Mouse (Mus musculus): ENCODE measurements around the gene Fam193b. TPM values are rescaled to one million over a fixed set of nuclear protein-coding genes. Genes with fewer than 3 reads are reported as not detected.
"Not testable (repeated sequence)": the region's sequence is repeated elsewhere in the genome, so short reads cannot be mapped to it uniquely, and the experiment has no call there.

Gene Fam193b
- polyA plus RNA-seq, 1 experiment, result 47.6 TPM

GRCm38 (mm10) chr13:55599566-55600540 is 28.9 kb upstream of the Fam193b start, which contains the start of gene B4galt7:
B4galt7 (plus strand) TSS chr13:55599896.
- Histone ChIP-seq H3K27ac (ENCODE audit: insufficient read depth, low read depth, low read length) (peak within 1 kb of the TSS; percentile 70), H3K4me1 (ENCODE audit: control insufficient read depth, insufficient read depth, low read length) (0 out of 2 replicates have a peak, but pooled peaks cover 3% of the 10 kb centered on the region)

DNA sequence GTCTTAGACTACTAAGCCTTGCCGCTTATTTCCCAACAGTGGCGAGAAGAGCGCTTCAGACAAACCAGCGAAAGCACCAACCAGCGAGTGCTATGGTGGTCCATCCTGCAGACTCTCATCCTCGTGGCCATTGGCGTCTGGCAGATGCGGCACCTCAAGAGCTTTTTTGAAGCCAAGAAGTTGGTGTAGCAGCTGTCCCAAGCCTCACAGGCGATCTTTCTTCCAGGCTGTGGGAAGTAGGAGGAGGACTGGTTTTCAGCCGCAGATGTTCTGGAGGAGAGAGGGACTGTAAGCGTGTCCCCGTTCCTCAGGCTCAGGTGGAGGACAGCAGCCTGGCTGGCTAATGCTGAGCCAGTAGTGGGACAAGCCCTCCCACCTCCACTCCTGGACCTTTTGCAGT is 25.9 kb upstream of the Fam193b start:
- TF ChIP-seq CTCF (IDR thresholded peaks at IDR 0.05; ENCODE audit: low read depth, low read length) (no peak), POLR2A (IDR thresholded peaks at IDR 0.05; ENCODE audit: borderline replicate concordance, low read depth, low read length) (no peak)

More at GRCm38 (mm10) chr13:55599566-55600540, 28.9 kb upstream of the Fam193b start, which contains the start of gene B4galt7:
- TF ChIP-seq POLR2A (IDR thresholded peaks at IDR 0.05; ENCODE audit: borderline replicate concordance, low read depth, low read length) (no peak), CTCF (IDR thresholded peaks at IDR 0.05; ENCODE audit: low read depth, low read length) (no peak)
- peak within 1 kb of the TSS; percentile 80 for H3K4me3 ChIP-seq (ENCODE audit: insufficient read depth, low read length)

GRCm38 (mm10) chr13:55595375-55595774 is 24.5 kb upstream of the Fam193b start:
- Histone ChIP-seq H3K4me3 (ENCODE audit: insufficient read depth, low read length) (no peak overlapping the region), H3K4me1 (ENCODE audit: control insufficient read depth, insufficient read depth, low read length) (peaks cover 5% of the 10 kb centered on the region)

More for the DNA sequence above, 25.9 kb upstream of the Fam193b start:
- Histone ChIP-seq H3K4me3 (ENCODE audit: insufficient read depth, low read length) (no peak overlapping the region), H3K27ac (ENCODE audit: insufficient read depth, low read depth, low read length) (no peak overlapping the region), H3K4me1 (ENCODE audit: control insufficient read depth, insufficient read depth, low read length) (peaks cover 5% of the 10 kb centered on the region)

DNA sequence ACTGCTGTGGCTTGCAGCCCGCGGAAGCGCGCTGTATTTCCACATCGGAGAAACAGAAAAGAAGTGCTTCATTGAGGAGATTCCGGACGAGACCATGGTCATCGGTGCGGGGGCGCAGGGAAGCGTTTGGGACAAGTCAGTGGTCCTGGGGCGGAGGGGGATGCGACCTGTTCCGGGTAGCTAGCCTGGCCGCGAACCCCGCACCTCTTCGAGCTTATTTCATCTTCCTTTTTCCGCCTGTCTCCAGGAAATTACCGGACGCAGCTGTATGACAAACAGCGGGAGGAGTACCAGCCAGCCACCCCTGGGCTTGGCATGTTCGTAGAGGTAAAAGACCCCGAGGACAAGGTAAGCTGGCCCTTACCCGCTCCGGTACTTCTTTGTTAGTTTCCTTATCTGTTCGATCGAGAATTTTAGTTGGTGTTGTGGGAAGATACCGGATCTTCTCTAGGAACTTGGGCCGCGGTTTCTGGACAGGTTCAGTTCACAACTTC is 22.4 kb upstream of the Fam193b start:
- no peak for TF ChIP-seq CTCF (IDR thresholded peaks at IDR 0.05; ENCODE audit: low read depth, low read length)
- TF ChIP-seq POLR2A (IDR thresholded peaks at IDR 0.05; ENCODE audit: borderline replicate concordance, low read depth, low read length), result no peak
- peak overlapping the region; percentile 5; the same call in 1 of the 2 replicates for H3K27ac ChIP-seq (ENCODE audit: insufficient read depth, low read depth, low read length)

More at GRCm38 (mm10) chr13:55595375-55595774, 24.5 kb upstream of the Fam193b start:
- H3K27ac ChIP-seq (ENCODE audit: insufficient read depth, low read depth, low read length), result no peak overlapping the region
- TF ChIP-seq POLR2A (IDR thresholded peaks at IDR 0.05; ENCODE audit: borderline replicate concordance, low read depth, low read length), result no peak
- no peak for TF ChIP-seq CTCF (IDR thresholded peaks at IDR 0.05; ENCODE audit: low read depth, low read length)

DNA sequence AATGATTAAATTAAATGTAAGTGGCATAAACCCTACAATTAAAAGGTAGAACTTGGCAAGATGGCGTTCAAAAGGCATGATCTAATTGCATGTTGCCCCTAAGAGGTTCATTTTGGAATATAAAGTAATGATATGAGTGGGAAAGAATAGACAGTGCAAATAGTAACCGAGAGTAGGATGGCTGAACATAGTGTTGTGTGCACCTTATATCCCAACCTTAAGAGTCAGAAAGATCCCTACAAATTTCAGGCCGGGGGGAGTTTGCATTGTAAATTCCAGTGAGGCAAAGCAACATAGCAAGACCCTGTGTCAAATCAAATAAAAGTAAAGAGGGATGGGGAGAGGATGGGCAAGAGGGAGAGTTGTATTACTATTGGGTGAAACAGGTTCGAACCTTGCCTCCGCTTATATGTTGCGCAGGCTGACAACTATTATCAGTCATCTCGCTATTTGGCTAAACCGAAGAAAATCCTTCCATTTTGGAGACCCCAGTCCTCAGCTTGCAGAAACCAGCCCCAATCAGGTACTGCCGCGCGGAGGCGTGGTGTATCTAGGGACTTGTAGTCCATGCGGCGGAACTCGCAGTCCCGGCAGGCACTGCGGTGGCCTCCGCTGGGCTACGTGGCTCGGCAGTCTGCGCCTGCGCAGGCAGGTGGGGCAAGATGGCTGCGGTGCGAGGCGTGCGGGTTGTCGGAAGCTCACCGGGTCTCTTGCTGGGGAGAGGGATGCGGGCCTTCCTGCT is 21.8 kb upstream of the Fam193b start:
- Histone ChIP-seq H3K27ac (ENCODE audit: insufficient read depth, low read depth, low read length) (peak overlapping the region; percentile 5; the same call in 1 of the 2 replicates), H3K4me1 (ENCODE audit: control insufficient read depth, insufficient read depth, low read length) (peaks cover 3% of the 10 kb centered on the region), H3K4me3 (ENCODE audit: insufficient read depth, low read length) (peak overlapping the region; percentile 79)
- no peak for TF ChIP-seq CTCF (IDR thresholded peaks at IDR 0.05; ENCODE audit: low read depth, low read length)
- peak; percentile 62; the same call in 1 of the 2 replicates for TF ChIP-seq POLR2A (IDR thresholded peaks at IDR 0.05; ENCODE audit: borderline replicate concordance, low read depth, low read length)

More for the DNA sequence above, 22.4 kb upstream of the Fam193b start:
- H3K4me1 ChIP-seq (ENCODE audit: control insufficient read depth, insufficient read depth, low read length), result peaks cover 3% of the 10 kb centered on the region
- H3K4me3 ChIP-seq (ENCODE audit: insufficient read depth, low read length), result peak overlapping the region; percentile 79

DNA sequence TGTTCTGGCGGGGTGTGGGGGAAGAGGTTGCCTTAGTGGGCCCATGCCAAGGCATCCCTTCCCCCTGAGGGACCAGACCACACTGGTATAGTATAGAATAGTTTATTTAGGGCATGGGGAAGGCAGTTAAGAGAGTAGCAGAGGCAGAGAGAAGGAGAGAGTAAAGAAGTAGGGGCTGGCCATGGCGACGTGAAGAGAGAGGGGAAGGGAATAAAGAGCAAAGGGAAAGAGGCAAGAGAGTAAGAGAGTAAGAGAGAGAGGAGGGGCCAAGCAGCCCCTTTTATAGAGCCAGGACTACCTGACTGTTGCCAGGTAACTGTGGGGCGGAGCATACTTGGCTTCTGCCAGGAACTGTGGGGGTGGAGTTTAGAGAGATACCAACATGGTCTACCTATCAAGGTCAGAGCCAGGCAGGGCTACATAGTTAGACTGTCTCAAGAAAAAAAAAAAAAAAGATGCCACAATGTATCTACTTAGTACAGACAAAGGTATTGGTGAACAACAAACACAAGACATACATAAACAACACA is 21.1 kb upstream of the Fam193b start:
- no peak for TF ChIP-seq CTCF (IDR thresholded peaks at IDR 0.05; ENCODE audit: low read depth, low read length)
- no peak for TF ChIP-seq POLR2A (IDR thresholded peaks at IDR 0.05; ENCODE audit: borderline replicate concordance, low read depth, low read length)
- Histone ChIP-seq H3K4me3 (ENCODE audit: insufficient read depth, low read length) (no peak overlapping the region), H3K4me1 (ENCODE audit: control insufficient read depth, insufficient read depth, low read length) (peaks cover 3% of the 10 kb centered on the region), H3K27ac (ENCODE audit: insufficient read depth, low read depth, low read length) (no peak overlapping the region)

DNA sequence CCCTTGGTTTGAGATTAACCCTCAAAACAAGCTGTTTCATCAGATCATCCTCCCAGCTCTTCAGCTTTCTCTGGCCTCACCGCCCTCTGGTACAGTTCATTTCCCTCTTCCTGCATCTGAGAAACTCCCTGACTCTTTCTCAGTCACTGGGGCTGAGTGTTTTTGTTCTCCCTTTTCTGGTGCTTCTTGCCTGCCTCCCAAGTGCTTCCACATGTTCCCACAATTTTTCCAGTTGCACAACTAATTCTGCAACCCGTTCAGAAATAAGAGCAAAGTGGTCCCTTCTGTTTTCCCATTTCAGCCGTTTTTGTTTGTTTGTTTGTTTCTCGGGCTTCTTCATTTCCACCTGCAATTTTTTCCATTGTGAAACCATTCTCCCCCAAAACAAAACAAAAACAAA is 7.2 kb upstream of the Fam193b start:
- H3K4me3 ChIP-seq (ENCODE audit: insufficient read depth, low read length), result no peak overlapping the region
- TF ChIP-seq POLR2A (IDR thresholded peaks at IDR 0.05; ENCODE audit: borderline replicate concordance, low read depth, low read length) (no peak), CTCF (IDR thresholded peaks at IDR 0.05; ENCODE audit: low read depth, low read length) (no peak)
- no peak overlapping the region for H3K27ac ChIP-seq (ENCODE audit: insufficient read depth, low read depth, low read length)
- peaks cover 2% of the 10 kb centered on the region; the same call in 1 of the 2 replicates for H3K4me1 ChIP-seq (ENCODE audit: control insufficient read depth, insufficient read depth, low read length)

- not testable (repeated sequence) for H3K4me1 ChIP-seq (ENCODE audit: control insufficient read depth, insufficient read depth, low read length); H3K27ac ChIP-seq (ENCODE audit: insufficient read depth, low read depth, low read length); H3K4me3 ChIP-seq (ENCODE audit: insufficient read depth, low read length)
These were observed 6.0 kb upstream of the Fam193b start for GRCm38 (mm10) chr13:55576872-55577271.

DNA sequence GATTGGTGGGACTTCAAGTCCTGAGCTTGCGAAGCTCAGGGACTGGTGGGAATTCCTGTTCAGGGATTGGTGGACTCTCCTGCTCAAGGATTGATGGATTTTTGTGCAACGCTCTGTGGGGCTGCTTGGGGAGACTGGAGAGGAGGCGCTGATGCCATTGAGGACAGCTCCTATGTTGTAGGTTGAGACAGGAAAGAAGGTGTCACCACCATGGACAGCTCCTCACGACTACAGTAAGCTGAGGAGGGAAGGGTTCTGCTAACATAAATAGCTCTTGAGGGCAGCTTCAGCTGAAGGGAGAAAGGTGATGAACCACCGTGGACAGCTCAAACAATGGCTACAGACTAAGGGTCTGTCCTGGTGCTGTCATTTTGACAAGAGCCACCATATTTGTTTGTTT is 5.0 kb upstream of the Fam193b start:
- Histone ChIP-seq H3K4me3 (ENCODE audit: insufficient read depth, low read length) (no peak overlapping the region), H3K27ac (ENCODE audit: insufficient read depth, low read depth, low read length) (no peak overlapping the region), H3K4me1 (ENCODE audit: control insufficient read depth, insufficient read depth, low read length) (peaks cover 6% of the 10 kb centered on the region)
- TF ChIP-seq CTCF (IDR thresholded peaks at IDR 0.05; ENCODE audit: low read depth, low read length) (no peak), POLR2A (IDR thresholded peaks at IDR 0.05; ENCODE audit: borderline replicate concordance, low read depth, low read length) (no peak)
